Mouse (Mus musculus) frontal cortex, postnatal 10 days (tissue): Measurements from ENCODE around the gene Ice1.

Experiments used
- DNase-seq, 2 experiments: peaks; one replicate each; pipeline ENCODE4 v3.0.0; 2022; ENCODE audit warnings: low spot score in 2 of 2, mixed read lengths in 1 of 2

Gene Ice1

DNA sequence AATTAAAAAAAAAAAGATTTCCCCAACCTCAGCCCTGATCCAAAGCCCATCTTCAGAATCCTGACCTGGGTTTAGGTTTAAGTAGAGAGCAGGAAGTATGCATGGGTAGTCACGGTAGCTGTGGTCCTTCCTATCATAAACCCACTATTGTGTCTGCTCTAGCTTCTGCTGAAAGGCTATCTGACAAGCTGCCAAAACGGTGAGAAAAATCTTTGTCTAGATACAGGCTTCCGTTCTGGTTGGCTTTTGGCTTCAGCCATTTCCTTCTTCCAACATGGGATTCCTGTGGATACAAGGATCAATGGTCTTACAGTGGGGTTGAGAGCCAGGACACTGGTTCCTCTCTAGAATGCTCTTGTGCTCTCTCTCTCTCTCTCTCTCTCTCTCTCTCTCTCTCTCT, 2.2 kb upstream of the Ice1 start:
- no peak for DNase-seq

DNA sequence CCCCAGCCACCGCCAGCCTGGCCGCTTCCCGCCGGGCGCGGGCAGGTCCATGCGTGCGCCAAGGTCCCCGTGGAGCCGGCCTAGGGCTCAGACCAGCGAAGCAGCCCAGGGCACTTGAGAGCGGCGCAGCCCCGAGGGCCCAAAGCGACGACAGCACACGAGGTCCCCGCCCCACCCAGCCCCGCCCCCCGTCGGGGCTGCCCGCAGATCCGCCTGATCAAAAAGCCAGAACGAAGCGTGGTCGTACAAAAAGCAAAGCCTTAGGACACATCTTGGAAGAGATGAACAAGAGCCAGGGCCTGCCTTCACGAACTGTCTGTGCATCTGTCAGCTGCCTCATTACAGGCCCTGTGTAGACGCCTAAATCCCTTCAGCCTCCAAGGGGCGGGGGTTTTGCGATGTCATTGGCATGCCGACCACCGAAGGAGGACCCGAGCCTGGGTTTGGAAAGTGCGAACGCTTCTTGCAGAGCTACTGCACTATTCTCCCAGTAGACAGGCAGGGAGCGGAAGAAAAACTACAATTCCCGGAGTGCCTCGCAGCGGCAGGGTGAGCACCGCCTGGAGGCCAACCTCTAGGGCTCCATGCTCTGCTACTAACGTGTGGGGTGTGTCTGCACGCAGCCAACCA, 343 bp upstream of the Ice1 start:
- peak; percentile 95 for DNase-seq

DNA sequence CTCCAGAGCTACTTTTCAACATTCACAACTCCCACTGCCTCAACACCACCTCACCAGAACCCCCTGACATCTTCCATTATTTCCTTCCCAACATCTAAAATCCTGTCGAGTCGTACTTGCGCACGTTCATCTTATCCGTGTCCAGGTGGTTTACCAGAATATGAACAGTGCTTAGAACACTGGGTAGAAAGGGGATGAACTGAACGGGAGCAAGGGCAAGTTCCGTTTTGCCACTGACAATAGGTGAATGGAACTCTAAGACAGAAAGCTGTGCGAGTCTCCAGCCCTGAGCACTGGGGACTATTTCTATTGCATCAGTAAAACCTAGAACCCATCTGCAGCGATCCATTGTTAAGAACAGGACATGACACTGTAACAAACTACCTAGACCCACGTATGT, 728 bp downstream of the Ice1 start:
- no peak for DNase-seq

DNA sequence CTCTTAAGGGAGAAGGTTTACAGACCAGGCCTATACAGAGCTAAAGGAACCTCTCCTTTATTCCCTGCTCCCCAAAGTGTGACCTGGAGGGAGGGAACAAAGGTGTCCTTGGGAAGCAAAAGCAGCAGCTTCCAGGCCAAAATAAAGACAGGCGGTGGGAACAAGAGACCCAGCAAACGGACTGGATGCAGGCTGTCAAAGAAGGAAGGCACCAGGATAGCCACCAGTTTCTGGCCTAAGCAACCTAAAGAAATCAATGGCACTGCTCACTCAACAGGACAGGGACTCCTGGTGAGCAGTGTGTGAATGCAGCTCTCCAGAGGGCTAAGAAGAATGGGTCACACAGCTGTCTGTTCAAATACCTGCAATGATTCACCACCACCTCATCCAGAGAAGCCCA, 1.8 kb downstream of the Ice1 start:
- DNase-seq: no peak

DNA sequence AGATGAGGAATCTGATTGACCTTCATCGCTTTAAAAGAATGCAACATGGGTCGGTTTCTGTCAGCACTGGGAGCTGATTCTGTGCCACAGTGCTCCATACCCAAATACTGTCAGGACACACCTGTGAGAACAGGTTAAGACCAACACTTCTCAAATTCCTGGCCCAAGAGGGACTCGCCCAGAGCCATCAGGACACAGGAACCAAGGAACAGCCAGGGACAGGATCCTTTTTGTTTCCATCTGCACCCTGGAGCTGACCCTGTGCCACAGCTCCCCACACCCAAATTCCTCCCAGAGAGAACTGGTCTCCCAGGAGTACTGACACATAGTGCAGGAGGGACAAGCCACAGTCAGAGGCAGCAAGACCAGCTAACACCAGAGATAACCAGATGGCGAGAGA, 11.0 kb downstream of the Ice1 start:
- DNase-seq: no peak

DNA sequence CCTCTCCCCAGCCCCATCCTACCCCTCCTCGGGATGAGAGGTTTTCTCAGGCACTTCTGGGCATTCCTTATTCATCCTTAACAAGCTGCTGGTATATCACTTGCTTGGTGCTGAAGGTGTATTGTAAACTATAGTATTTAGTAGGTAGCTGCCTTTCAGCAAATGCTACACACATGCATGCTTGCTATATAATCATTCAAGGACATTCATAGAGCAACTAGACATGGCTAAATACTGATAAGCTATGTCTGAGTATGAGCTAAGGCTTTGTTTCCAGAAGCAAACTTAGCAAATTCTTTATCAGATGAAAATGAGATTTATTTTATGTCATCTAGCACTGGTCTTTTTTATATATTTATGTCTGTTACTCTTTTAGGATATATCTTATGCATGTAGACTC, 11.8 kb downstream of the Ice1 start:
- DNase-seq: no peak

DNA sequence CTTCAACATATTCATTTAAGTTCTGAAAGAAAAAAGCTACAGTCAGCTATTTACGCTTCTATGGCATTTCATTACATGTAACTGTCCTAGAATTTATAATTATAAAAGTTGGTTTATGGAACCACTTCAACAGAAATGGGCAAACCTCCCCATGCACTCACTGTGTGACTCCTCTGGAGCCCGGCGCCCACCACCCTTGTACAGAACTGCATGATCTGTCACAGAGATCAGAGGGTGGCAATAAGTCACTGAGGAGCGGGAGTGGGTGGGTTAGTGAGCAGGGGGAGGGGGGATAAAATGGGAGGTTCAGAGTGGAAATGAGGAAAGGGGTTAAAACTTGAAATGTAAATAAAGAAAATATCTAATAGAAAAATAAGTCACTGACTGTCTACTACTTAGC, 13.0 kb downstream of the Ice1 start:
- DNase-seq: no peak

DNA sequence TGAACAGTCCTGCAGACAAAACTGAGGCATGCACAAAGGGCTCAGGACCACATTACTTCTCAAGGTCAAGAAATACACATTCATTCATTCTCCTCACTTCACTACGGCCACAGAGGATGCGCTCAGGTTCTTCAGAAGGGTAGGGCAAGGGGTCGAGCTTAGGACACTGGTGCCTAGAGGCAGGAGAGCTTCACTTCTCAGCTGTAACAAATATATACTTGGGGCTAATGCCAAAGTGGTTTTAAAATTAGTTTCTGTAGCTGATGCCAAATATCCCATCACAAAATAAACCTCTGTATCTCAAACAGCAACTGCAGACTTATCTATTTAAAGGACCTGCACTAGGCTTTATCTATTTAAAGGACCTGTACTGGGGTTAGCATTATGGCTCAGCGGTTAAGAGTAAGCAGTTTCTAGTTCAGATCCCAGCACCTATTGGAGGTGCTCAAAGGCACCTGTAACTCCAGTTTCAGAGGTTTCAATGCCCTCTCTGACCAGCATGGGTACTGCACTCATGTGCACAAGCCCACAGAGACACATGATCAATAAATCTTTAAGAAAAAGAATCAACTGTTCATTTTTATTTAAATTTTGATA, 14.9 kb downstream of the Ice1 start:
- no peak for DNase-seq

DNA sequence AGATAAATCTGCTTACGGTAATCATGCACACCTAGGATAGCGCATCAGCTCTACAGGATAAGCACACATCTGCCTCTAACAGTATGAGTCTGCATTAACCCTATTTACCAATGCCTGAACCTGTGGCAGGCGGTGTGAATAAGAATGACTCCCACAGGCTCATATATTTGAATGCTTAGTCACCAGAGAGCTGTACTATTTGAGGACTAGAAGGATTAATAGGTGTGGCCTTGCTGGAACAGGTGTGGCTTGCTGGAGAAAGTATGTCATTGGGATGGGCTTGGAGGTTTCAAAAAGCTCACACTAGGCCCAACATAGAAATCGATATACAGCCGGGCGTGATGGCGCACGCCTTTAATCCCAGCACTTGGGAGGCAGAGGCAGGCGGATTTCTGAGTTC, 15.9 kb downstream of the Ice1 start:
- no peak for DNase-seq

DNA sequence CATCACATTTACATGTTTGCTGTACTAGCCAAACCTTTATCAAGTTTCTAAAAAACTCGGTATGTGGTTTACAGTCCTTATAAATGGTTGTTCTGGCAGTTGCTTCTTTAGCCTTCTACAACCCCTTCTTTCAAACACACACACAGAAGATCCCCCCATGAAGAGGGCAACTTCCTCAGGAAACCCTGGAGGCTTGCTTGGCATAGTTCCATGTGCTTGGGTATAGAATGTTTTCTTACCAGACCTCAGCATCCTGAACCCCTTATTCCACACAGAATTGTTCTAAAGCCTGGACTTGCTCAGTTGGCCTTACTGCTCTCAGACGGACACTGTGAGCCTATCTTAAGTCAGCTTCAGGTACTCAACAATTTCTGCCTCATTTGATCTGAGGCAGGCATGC, 24.6 kb downstream of the Ice1 start:
- no peak for DNase-seq

DNA sequence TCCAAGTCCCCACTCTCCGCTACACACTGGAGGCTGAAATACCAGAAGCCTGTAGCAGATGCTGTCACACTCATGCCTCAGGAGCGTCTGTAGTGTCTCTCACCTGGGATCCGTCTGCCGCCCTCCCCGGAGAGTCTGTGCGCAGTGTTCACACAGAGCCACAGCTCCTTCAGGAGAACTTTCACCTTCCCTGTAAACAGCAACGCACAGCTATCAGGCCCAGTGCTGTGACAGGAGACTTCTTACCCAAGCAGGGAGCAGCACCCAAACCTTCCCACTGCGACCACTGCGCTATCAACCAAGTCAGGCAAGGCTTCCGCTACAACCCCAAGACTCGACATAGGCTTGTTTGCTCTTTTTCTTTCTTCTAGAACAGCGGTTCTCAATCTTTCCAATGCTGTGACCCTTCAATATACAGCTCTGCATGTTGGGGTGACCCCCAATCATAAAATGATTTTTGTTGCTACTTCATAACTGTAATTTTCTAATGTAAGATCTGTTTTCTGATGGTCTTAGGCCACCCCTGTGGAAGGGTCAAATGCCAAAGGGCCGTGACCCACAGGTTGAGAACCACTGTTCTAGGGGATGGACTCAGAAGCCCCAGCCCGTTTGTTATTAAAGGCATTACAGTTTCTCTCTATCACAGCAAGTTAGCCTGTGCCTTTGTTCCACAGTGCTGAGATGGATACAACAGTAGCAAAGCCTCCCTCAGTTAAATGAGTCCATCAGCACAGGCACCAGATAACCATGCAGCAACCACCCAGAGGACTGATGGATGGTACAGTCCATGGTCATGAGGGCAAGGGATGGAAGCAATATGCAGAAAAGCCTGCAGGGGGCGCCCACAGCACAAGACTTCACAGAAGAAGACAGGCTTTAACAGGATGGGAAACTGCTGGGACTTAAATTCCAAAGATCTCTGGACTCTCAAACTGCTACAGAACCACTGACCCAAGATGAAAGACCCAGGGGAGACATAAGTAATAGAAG, 26.7 kb downstream of the Ice1 start:
- peak; percentile 50 to 53 for DNase-seq

DNA sequence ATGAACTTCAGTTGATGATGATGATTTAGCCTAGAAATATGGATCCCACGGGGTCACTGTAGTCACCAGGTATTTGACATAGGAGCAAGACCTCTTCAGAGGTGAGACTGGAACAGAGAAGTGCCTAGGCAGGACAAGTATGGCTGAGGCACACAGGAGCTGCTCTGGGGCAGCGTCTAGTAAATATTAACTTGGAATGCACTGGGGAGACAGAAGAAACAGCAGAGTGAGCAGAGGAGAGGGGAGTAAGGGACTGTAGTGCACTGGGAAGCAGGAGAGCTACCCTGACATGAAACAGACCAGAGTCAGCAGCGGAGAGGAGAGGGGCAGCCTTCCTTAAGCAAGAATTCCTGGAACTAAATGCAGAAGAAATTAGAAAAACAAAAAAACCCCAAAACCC, 27.8 kb downstream of the Ice1 start:
- DNase-seq: no peak

DNA sequence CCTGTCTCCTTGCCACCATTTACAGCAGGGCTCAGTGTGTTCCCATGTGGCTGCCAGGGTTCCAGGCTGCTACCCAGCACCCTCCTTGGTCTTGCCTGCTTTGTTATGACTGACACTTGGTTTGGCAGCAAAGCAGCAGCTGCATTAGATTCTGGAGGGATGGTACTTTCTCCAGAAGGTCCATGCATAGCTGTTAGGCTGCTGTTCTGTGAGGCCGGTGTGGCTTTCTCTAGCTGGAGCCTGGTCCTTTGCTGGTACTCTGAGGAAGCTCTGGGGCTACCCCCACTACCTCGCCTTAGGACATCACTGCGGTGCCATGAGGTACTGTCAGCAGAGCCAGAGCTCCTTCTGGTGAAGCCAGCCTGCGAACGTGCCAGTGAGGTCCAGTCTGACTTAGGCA, 32.1 kb downstream of the Ice1 start:
- no peak for DNase-seq

DNA sequence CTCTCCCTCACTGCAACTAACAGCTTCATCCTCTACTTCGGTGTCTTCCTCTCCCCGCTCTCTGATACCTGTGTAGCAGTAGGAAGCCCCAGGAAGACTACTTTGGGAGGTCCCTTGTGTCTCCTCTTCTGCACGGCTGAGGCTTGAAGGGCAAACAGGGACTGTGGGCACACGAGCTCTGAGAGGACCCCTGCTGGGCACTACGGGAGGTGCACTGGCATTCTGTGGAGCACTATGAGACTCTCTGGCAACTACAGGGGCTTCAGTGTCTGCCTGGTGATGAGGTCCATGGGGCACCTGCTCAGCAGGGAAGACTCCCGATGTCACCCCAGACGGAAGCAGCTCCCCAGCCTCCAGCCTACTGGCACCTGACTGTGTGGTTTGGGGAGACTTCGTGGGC, 32.7 kb downstream of the Ice1 start:
- no peak for DNase-seq

DNA sequence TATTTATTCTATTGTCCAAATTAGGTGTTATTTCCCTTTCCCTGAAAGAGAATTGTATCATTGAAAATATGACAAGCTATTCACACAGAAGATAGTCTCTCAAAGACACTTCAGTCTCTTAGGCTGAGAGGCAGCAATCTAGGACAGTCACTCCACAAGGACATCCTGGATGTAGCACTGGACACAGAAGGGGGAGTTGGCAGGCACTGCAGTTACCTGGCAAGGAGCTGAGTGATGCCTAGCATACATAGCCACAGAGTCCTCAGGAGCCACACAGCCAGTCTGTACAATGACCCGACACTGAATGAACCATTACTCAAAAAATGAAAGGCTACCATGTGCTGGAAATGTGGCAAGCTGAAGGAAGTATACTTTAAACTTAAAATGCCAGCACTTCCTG, 35.9 kb downstream of the Ice1 start:
- DNase-seq: no peak

DNA sequence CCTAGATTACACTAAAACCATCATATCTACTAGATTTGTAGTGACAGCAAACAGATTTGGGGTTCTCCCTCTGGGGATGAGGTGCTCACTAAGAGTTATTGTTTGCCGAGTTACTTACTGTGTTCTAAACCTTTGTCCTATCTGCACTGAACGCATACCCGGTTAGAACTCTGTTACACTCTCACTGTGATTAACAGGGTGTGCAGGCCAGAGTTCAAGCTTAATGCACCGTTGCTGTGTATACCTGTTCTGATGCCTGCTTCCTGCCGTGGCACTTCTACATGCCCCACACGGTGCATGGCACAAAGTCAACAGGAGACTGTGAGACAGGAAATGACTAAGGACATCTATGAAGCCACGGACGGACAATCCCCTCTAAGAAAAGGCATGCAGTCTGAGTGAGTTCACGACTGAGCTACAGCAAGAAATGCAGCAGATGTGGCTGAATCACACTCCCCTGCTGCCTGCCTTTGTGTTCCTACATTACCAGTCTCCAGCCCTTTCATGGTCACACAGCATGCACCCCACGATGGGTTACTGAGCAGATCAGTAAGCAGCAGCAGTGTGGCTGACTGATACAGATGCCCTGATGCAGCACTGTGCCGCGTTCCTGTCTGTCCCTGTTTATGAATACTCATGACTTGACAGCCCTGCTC, 37.3 kb downstream of the Ice1 start:
- no peak for DNase-seq

DNA sequence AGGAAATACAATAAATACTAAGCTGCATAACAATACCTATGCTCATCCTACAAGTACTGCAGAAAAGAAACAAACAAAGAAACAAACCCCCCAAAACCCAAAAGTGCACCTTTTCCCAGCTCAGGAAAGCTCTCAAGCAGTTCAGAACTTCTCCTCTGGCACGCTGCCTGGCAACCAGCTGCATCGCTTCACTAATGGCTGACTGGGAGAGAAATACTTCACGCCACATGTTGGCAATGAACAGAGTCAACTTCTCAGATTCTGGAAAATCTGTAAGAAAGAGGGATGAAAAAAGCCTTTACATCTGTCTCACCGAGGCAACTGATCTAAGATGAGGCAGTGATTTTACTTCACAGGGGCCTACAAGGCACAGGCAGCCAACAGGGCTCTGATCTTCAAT, 38.5 kb downstream of the Ice1 start:
- no peak for DNase-seq

DNA sequence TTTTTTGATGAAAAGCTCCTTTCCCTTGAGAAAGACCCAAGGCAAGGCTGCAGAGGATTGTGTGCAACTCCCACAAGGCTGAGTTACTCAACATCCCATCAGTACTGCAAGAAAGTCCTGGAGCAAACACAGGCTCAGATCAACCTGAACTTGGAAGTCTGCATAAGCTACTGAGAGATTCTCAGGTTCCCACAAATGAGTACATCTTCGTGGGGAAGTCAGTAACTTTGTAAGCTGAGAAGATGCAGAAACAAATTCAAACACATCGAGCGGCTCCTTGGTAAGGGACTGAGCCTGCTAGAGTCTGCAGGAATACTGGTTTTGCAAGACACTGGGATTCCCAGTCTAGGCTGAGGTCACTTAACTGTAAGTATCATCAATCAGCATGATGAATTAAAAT, 40.5 kb downstream of the Ice1 start:
- DNase-seq: no peak

DNA sequence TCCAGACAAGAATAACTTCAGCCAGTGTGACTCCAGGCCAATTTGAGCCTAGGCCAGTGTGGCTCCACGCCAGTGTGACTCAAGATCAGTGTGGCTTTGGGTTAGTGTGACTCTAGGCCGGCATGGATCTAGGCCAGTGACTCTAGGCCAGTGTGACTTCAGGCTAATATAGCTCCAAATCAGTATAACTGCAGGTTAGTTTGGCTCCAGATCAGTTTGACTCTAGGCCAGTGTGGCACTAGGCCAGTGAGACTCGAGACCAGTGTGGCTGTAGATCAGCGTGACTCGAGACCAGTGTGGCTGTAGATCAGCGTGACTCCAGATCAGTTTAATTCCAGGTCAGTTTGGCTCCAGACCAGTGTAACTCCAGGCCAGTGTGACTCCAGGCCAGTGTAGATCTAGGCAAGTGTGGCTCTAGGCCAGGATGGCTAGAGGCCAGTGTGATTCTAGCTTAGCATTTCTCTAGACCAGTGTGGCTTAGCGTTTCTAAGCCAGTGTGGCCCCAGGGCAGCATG, 47.1 kb downstream of the Ice1 start:
- no peak for DNase-seq

DNA sequence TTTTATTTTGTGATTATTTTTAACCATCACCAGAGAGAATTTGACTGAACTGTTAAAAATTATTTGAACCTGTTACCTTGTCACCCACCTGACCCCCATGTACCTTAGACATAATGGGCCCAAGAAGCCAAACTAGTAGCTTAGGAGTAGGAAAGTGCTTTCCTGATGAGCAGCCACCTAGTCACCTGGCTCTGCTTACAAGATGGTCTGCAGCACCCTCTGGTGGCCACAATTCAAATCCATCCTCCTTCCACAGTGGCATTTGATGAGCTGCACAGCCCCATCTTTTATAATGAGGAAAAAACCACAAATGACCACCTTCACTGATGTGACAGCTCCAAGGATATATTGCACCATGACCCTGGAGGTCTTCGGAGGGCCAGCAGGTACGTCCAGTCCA, 50.5 kb downstream of the Ice1 start:
- DNase-seq: peak in 1 of 2 experiments; percentile 60

DNA sequence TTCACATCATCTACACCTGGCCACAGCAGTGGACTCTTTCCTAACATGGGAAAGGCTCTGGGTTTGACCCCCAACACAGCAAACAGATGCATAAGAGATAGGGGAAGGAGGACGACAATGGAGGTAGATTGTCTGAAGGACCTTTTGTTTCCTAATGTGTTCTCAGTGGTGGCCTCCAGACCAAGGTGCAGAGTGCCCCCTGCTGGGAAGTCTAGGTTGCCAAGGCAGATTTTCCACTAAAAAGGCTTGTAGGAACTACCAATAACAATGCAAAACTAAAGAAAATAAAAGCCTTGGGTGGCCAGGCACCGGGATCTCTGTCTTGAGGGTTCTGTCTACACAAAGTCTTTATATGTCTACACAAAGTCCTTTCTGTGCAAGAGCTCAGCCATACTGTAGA, 54.9 kb downstream of the Ice1 start:
- peak in 1 of 2 experiments; percentile 47 for DNase-seq

DNA sequence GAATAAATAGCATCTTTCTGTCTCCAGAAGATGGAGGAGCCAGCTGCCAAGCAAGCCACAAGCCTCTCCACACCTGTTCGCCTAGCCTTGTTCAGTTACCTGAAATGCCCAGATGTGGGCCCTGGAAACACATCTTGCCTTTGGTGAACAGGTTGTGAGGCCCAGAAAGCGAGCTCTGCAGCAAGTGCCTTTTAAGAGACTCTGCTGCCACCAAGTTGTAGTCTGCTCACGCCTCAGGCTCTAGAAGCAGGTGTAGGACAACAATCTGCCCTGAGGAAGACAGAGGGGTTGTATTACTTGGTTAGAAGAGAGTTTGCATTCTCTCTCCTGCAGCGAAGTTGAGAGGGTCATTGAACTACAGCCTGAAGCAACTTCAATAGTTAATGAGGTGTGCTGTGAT, 55.9 kb downstream of the Ice1 start:
- no peak for DNase-seq
